Mouse (Mus musculus) frontal cortex, postnatal 36 days (tissue): ENCODE results near the gene Bglap2.

Experiments
- DNase-seq, 2 experiments: peaks; one replicate each; pipeline ENCODE4 v3.0.0; 2022; ENCODE audit warnings: low spot score in 2 of 2

Bglap2 gene

DNA sequence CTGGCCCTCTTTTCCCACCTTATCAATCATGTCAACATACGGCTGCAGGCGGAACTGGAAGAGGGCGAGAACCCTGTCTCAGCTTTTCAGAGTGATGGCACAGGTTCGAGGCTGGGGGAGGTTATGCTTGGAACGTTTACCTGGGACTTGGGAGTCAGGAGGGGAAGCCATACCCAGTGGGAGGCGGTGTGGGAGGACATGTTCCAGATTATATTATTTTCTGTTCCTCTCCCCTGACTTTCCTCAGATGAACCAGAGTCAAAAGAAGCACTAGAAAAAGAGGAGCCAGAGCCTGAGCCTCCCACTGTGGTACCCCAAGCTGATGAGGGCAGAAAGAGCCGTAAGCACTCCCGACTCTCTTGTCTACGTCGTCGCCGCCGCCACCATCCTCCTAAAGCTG is 27.8 kb downstream of the Bglap2 start:
- no peak for DNase-seq

GRCm38 (mm10) chr3:88339006-88339405 is 39.5 kb downstream of the Bglap2 start:
- no peak for DNase-seq

DNA sequence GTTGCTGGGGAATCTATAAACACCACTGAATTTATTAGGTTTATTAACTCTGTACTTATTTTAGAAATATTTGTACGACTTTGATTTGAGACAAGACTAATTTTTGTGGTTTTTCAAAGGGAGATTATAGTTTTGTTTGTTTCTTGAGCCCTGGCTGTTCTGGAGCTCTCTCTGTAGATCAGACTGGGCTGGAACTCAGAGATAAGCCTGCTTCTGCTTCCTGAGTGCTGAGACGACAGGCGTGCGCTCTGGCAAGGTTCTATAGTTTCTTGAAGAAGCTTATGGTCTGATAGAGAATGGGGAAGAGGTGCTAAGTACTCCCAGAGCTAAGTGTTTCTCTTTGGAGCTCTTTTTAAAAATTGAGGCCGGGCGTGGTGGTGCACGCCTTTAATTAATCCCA is 40.2 kb downstream of the Bglap2 start:
- DNase-seq, result no peak

DNA sequence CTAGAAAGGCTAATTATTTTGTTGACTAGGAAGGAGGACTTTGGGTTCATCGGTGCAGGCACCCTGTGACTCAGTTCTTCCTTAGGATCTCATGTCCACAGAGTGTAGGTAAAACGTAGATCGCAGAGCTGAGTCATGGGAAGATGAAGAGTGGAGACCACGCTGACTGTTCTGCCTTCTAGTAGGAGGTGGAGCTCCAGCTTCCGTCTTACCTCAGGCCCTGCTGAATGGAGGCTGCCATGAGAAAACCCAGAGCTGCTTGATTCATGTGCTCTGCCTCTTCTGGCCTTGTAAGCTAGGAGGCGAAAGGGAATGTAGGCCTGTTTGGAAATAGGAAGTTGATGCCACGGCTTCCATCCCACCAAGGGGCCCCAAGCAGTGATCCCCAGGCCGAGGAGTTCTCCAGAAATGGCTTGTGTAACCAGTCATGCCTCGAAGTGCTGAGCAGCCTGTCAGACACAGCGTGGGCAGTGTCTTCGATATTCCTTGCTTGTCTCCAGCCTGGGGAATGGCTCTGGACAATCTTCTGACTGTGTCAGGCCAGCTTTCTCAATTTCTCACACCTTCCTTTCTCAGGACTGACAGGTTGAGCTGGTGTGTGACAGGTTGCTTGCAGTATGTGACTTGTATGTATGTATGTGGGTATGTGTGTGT is 41.0 kb downstream of the Bglap2 start:
- peak; percentile 41 to 55 for DNase-seq

GRCm38 (mm10) chr3:88336058-88337013 is 42.2 kb downstream of the Bglap2 start, which contains the start of the genes Tmem79 and Smg5:
Gene Tmem79 (minus strand): TSS chr3:88336148.
Gene Smg5 (plus strand): TSS chr3:88336260.
- peak; percentile 97 to 98 for DNase-seq

DNA sequence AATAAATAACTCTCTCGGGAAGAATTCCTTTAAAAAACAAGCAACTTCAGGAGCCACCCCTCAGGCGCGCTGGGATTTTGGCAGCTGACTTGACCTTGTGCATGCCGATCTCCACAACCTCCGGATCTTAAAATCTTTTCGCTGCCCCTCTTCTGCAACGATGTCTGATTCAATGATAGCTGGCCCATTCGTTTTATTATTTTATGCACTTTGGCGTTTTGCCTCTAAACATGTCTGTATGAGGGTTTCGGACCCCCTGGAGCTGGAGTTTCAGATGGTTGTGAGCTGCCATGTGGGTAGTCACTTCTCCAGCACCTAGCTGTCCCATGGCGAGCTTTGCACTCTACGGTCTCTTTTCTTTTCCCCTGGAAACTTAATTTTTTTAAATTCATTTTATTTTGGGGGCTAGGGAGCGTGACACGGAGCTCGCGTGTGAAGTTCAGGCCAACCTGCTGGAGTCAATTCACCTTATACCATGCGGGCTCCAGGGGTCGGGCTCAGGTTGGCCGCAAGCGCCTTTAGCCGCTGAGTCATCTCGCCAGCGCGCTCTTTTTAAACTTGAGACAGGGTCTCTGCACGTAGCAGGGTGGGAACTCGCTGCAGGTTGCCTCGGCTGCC is 43.0 kb downstream of the Bglap2 start:
- no peak for DNase-seq

GRCm38 (mm10) chr3:88334902-88335435 is 43.5 kb downstream of the Bglap2 start:
- DNase-seq, result no peak

GRCm38 (mm10) chr3:88334029-88334658 is 44.4 kb downstream of the Bglap2 start:
- no peak for DNase-seq

DNA sequence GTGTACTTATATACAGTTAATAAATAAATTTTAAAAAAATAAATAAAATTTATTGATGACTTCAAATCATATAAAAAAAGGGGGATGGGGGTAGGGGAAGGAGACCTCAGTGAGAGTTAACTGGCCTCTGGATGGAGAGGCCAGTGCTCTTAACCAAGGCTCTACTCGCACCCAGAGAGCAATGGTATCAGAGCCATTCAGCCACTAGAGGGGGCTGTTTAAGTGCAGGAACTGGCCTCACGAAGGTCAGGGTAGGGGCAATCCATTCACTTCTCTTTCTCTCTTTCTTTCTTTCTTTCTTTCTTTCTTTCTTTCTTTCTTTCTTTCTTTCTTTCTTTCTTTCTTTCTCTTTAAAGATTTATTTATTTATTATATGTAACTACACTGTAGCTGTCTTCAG is 47.2 kb downstream of the Bglap2 start:
- no peak for DNase-seq

DNA sequence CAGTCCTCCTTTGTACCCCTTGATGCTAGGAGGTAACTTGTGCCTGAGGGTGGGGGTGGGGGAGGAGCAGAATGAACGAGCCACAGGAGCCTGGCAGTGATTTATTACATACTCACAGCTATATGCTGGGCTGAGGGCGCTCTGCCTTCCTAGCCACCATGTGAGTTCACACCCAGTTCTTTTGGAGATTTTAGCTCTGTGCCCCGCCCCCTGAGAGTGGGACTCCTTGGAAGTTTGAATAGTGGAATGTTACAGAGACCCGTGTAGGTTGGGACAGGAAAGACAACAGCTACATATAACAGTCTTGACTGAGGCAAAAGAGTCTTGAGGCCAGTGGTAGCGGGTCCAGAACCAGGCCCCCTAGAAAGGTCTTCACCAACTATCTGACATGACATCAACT is 49.5 kb downstream of the Bglap2 start:
- DNase-seq, result no peak
